Mouse (Mus musculus) forebrain, embryonic 13.5 days (tissue): Measurements from ENCODE around the gene Invs. TPM values are rescaled to one million over a fixed set of nuclear protein-coding genes. Genes with fewer than 3 reads are reported as not detected.

Experiments
- ATAC-seq: fragments of 200-750 bp; cut with Nextera tagmentation; 2 replicates; pipeline ENCODE4 v1.8.0; 2017
- H3K27ac ChIP-seq: fragments of 300-500 bp; sonication (generic); 2 replicates; pipeline ENCODE4 v1.5.1; 2015; ENCODE audit warnings: inconsistent platforms, mild to moderate bottlenecking, moderate library complexity
- H3K27me3 ChIP-seq: fragments of 300-500 bp; sonication (generic); 2 replicates; pipeline ENCODE4 v1.6.1; 2015; ENCODE audit warnings: mild to moderate bottlenecking, inconsistent platforms
- H3K36me3 ChIP-seq: fragments of 300-500 bp; sonication (generic); 2 replicates; pipeline ENCODE4 v1.6.1; 2015; ENCODE audit warnings: mild to moderate bottlenecking, inconsistent platforms; ENCODE audit not compliant: poor library complexity, severe bottlenecking
- H3K4me1 ChIP-seq: fragments of 300-500 bp; sonication (generic); 2 replicates; pipeline ENCODE4 v1.6.1; 2015; ENCODE audit warnings: inconsistent platforms
- H3K4me2 ChIP-seq: fragments of 300-500 bp; sonication (generic); 2 replicates; pipeline ENCODE4 v1.6.1; 2015; ENCODE audit warnings: inconsistent platforms, mild to moderate bottlenecking, moderate library complexity
- H3K4me3 ChIP-seq: fragments of 300-500 bp; sonication (generic); 2 replicates; pipeline ENCODE4 v1.5.1; 2015; ENCODE audit warnings: mild to moderate bottlenecking, inconsistent platforms
- H3K9ac ChIP-seq: fragments of 300-500 bp; sonication (generic); 2 replicates; pipeline ENCODE4 v1.6.1; 2015; ENCODE audit warnings: mild to moderate bottlenecking, inconsistent platforms
- H3K9me3 ChIP-seq: fragments of 300-500 bp; sonication (generic); replicated peaks from 2 replicates; pipeline ENCODE4 v1.6.1; 2016; ENCODE audit warnings: inconsistent platforms
- WGBS: fragments of 180-500 bp; shearing (Covaris S2); methylation state at CpG from one replicate; pipeline ENCODE4 v1.1.7; 2015; 5-methylcytosine and 5-hydroxymethylcytosine counted together
- polyA plus RNA-seq: library from polyadenylated mRNA; unstranded; fragments of >200 nt; fragmentation: Nextera tagmentation; extraction: Ambion mirVana; gene quantifications from 2 replicates; pipeline ENCODE4 v1.2.1, GENCODE M21; 2015

The Invs gene
- polyA plus RNA-seq, 1 experiment from 2014 or later = 9.5 TPM

DNA sequence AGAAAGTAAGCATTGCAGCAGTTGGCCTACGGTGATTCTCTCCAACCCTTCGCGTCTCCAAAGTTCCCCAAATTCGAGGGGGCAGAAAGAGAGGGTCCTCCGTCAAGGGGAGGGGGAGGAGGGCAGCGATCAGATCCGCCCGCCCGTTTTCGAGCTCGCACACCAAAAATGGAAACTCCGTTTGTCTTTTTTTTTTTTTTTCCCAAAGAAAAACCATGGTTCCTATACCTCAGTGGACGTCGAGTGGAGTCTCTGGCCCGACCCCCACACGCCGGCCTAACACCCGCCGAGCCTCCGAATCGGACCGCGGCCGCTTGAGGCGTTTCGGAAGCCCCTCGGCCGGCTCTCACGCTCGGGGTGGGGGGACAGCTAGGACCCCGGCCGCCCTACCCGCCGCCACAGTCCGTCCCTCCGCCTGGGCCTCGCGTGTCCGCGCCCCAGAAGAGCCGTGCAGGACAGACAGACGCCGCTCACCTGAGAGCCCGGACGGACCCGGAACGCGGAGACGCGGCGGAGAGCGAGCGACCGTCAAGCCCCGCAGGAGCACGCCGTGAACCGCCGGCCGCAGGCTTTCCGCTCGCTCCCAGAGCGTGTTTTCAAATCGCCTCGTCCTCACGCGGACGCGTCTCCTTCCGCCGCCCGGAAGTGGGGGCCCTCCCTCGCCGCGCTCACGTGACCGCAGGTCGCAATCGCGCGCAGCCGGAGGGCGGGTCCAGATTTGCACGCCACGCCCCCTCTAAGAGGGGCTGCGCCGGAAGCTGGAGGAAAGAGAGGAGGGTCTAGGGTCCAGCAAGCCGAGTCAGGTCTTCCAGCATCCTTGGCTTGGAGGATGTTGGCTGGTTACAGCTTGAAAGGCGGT, 193.5 kb downstream of the Invs start, which contains the start of gene Tex10:
TSS of gene Tex10 (minus strand) at position 668 of the 859 bp plus-strand sequence.
- no peaks in the 10 kb centered on the region for H3K9me3 ChIP-seq
- peak within 1 kb of the TSS; percentile 95 for H3K4me3 ChIP-seq
- H3K4me1 ChIP-seq = peaks cover 20% of the 10 kb centered on the region
- WGBS = under 1% methylated on average over 87 of the region's 89 CpGs
- H3K9ac ChIP-seq = peak within 1 kb of the TSS; percentile 93
- H3K27ac ChIP-seq = peak within 1 kb of the TSS; percentile 80
- peaks cover 8% of the 10 kb centered on the region for H3K36me3 ChIP-seq
- peak within 1 kb of the TSS; percentile 87 for H3K4me2 ChIP-seq
- peak; percentile 98 for ATAC-seq
- no peaks in the 10 kb centered on the region for H3K27me3 ChIP-seq

- peak overlapping the region; percentile 87 for H3K4me2 ChIP-seq
- H3K27ac ChIP-seq = no peak overlapping the region
- H3K9me3 ChIP-seq = peaks cover 4% of the 10 kb centered on the region
- H3K4me3 ChIP-seq = peak overlapping the region; percentile 95
- H3K9ac ChIP-seq = peak overlapping the region; percentile 93; the same call in 1 of the 2 replicates
- no peak for ATAC-seq
- WGBS = 78% methylated on average over 2 of the region's 2 CpGs
- H3K4me1 ChIP-seq = peaks cover 20% of the 10 kb centered on the region
- peaks cover 2% of the 10 kb centered on the region for H3K36me3 ChIP-seq
- no peaks in the 10 kb centered on the region for H3K27me3 ChIP-seq
These were observed 194.1 kb downstream of the Invs start for GRCm38 (mm10) chr4:48473651-48474011.

DNA sequence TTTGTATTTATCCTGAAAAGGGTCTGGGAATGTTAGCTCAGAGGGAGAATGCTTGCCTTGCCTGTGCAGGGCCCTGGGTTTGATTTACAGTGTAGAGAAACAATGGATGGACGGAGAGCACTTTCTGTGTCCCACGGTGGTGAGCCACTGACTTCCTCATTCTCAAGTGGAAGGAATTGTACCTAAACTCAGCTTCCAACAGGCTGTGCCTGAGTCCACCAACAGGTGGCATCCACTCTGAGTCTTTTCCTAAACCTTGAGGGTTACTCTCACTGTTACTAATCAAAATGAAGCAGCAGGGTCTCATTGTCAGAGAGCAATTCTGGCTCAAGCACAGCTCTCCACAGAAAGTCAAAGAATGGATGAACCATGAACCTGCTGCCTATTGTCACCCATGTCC, 201.7 kb downstream of the Invs start:
- Histone ChIP-seq H3K27me3 (no peaks in the 10 kb centered on the region), H3K36me3 (no peaks in the 10 kb centered on the region), H3K9me3 (peaks cover 9% of the 10 kb centered on the region), H3K27ac (no peak overlapping the region), H3K4me3 (no peak overlapping the region), H3K4me2 (no peak overlapping the region), H3K9ac (no peak overlapping the region), H3K4me1 (no peaks in the 10 kb centered on the region)
- WGBS = 51% methylated on average over 2 of the region's 2 CpGs
- no peak for ATAC-seq

Other genes with a start within 250 kb of the Invs start
- 1.7 and 1.9 TPM in 2 replicates for gene Nr4a3, start 234.6 kb upstream of the Invs start, polyA plus RNA-seq
- 20.0 and 22.7 TPM in 2 replicates for gene Stx17, start 154.8 kb upstream of the Invs start, polyA plus RNA-seq
- 60.7 and 61.9 TPM in 2 replicates for gene Erp44, start 202 bp upstream of the Invs start, polyA plus RNA-seq
- 47.1 and 47.6 TPM in 2 replicates for gene Tex10, start 193.7 kb downstream of the Invs start, polyA plus RNA-seq